Mouse (Mus musculus): ENCODE results near the gene Ccnd3.

DNA sequence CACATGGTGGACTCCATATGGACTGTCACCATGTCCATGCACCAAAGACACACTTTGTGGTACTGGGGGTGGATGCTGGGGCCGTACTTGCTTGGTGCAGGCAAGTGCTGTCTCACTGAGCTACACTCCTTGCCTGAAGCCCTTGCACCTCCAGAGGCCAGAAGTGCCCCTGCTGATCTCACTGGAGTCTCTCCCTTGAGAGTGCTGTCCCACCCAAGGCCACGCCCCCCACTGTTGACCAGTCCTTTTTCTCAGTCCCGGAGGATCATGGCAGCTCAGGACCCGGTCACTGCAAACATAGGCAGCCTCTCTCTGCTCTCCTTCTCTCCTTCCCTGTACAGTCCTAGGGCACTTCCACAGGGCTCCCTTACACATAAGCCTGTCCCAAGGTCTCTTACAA, 30.6 kb upstream of the Ccnd3 start:
- no peak for TF ChIP-seq ZC3H11A (IDR thresholded peaks at IDR 0.05; ENCODE audit: low read depth, low read length)
- TF ChIP-seq POLR2A (IDR thresholded peaks at IDR 0.05; ENCODE audit: control insufficient read depth in 1 of 2, insufficient read depth in 1 of 2, low read depth in 1 of 2, low read length in 2 of 2, poor library complexity in 1 of 2) = no peak
- TF ChIP-seq GATA1 (IDR thresholded peaks at IDR 0.05; ENCODE audit: low read depth, low read length) = no peak
- no peak for TF ChIP-seq HCFC1 (IDR thresholded peaks at IDR 0.05; ENCODE audit: low read depth, low read length)

All from MEL (cell line).